Mouse (Mus musculus): Measurements from ENCODE around the gene Ipo7. TPM values are rescaled to one million over a fixed set of nuclear protein-coding genes. Genes with fewer than 3 reads are reported as not detected.
"Not testable (repeated sequence)": the region's sequence is repeated elsewhere in the genome, so short reads cannot be mapped to it uniquely, and the experiment has no call there.

Ipo7 gene
- total RNA-seq (2021) = 10 to 100 TPM; 88.9 to 90.7 TPM

- peak; percentile 91 to 95 for DNase-seq (ENCODE audit: extremely low spot score in 1 of 2, low spot score in 2 of 2)
- intact Hi-C loops (cut with DNase I) = no loop called here
These were observed at the start of gene Ipo7 for GRCm38 (mm10) chr7:110018117-110018630. Ipo7 (plus strand) TSS chr7:110018274.

DNA sequence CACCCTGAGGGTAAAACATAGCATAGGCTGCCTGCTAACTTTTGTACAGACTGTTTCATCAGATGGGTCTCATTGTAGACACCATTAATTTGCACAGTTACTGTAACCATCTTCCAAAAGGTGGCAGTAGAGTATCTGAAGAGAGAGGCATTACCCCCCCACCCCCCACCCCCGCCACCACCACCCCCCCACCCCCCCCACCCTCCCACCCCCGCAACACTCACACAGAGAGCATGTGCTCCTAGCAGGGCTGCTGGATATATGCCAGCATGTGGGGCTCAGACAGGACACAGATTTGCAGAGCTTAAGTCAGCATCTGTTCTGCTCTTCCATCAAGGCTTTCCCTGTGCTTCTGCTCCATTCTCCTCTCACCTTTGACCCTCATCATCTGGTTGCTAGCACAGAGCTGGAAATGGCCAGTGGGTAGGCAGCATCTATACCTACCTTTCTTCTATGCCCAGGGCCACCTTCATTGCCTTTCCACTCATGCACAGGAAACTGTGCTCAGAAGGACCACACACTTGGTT, 49.1 kb upstream of the Ipo7 start:
- DNase-seq (ENCODE audit: extremely low spot score in 1 of 2, low spot score in 2 of 2) = peak; percentile 52 to 87
- intact Hi-C loops (cut with DNase I) = no loop called here

DNA sequence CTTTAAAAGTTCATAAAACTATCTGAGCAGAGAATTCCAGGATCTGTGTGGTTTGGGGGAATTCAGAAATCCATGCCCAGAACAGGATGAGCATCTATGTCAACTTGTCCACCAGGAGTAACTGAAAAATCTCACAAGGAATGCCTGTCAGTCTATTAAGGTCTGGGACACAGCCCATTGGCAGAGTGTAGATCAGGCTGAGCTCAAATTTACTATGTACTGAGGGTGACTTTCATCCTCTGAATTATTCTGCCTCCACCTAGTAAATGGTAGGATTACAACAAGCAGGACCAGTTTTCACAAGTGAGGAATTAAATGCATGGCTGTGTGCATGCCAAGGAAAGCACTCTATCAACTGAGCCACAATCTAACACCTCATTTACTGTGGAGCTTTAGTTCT, 48.5 kb upstream of the Ipo7 start:
- DNase-seq (ENCODE audit: extremely low spot score in 1 of 2, low spot score in 2 of 2) = no peak
- intact Hi-C loops (cut with DNase I) = no loop called here

DNA sequence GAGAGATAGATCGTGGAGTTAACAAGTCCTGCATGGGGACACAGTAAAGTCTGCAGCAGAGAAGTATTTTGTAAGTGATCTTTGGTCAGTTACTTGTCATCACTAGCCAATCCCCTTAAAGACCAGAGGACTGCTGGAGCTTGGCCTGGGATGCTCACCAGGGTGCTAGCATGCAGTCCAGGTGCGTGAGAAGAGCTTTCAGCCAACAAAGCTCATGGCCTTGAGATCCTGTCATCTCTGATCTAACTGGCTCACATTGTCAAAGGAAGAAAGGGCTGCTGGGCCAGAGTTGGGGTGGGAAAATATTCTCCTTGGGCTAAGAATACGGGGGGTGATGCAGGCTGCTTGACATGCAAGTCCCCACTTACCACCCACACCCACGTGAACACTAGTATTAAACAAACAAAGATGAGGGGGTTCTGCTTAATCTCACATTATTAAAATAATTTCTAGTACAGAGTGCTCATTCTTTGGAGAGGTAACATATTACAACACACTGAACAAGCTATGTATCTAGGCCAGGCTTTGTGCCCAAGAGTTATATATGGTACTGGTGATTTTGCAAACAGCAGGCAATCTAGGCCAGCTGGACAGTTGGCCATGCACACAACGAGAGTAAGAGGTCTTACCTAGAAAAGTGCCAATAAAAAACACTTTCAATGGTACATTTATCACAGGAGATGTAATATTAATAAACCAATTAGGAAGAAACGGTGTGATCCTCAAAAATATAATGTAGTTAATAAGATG, 41.9 kb upstream of the Ipo7 start:
- intact Hi-C loops (cut with DNase I) = loop anchor here (5.0 kb wide), 1 partner anchor 66 kb away; no protein-coding TSS in a partner anchor
- DNase-seq (ENCODE audit: extremely low spot score in 1 of 2, low spot score in 2 of 2) = no peak

DNA sequence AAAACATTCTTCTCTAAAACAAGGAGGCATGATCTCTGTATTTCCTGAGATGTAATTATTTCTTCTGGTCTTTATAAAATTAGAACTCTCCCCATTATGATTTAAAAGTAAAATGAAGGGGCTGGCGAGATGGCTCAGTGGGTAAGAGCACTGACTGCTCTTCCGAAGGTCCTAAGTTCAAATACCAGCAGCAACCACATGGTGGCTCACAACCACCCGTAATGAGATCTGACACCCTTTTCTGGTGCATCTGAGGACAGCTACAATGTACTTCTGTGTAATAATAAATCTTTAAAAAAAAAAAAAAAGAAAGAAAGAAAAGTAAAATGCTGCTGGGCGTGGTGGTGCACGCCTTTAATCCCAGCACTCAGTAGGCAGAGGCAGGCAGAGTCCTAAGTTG, 40.9 kb upstream of the Ipo7 start:
- intact Hi-C loops (cut with DNase I) = loop anchor here (5.0 kb wide), 1 partner anchor 65 kb away; no protein-coding TSS in a partner anchor
- peak in 1 of 2 experiments; percentile 30 for DNase-seq (ENCODE audit: extremely low spot score in 1 of 2, low spot score in 2 of 2)

DNA sequence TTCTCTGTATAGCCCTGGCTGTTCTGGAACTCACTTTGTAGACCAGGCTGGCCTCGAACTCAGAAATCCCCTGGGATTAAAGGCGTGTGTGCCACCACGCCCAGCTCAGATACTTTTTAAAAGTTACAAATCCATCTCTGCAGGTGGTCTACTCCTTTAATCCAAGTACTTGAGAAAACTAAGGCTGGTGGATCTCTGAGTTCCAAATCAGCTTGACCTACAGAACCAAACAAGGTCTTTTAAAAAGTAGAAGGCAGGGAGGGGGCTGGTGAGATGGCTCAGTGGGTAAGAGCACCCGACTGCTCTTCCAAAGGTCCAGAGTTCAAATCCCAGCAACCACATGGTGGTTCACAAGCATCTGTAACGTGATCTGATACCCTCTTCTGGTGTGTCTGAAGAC, 33.5 kb upstream of the Ipo7 start:
- DNase-seq (ENCODE audit: extremely low spot score in 1 of 2, low spot score in 2 of 2); intact Hi-C loops (cut with DNase I): not testable (repeated sequence)

- no peak for DNase-seq (ENCODE audit: extremely low spot score in 1 of 2, low spot score in 2 of 2)
These were observed 32.4 kb upstream of the Ipo7 start for GRCm38 (mm10) chr7:109985661-109986132.

GRCm38 (mm10) chr7:109986133-109986669, 31.9 kb upstream of the Ipo7 start:
- intact Hi-C loops (cut with DNase I) = no loop called here
- peak; percentile 98 to 100 for DNase-seq (ENCODE audit: extremely low spot score in 1 of 2, low spot score in 2 of 2)

More at GRCm38 (mm10) chr7:109985661-109986132, 32.4 kb upstream of the Ipo7 start:
- intact Hi-C loops (cut with DNase I) = no loop called here

- intact Hi-C loops (cut with DNase I) = not testable (repeated sequence)
- peak in 1 of 2 experiments; percentile 21 for DNase-seq (ENCODE audit: extremely low spot score in 1 of 2, low spot score in 2 of 2)
These were observed 31.3 kb upstream of the Ipo7 start, which contains the start of gene Tmem41b for GRCm38 (mm10) chr7:109986775-109987174. Tmem41b (minus strand) TSS chr7:109986929.

DNA sequence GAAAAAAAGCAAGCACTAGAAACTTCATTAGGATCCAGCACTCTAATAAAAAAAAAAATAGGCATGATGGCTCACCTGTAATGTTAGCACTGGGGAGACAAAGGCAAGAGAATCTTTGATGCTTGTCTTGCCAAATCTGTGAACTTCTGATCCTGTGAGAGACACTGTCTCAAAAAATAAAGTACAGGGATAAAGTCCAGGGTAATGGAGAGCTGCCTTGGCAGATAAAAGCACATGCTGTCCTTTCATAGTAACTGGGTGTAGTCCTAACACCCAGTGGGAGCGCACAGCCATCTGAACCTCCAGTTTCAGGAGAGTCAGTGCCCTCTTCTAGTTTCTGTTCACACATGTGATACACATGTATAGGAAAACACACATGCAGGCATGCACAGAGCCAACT, 26.8 kb upstream of the Ipo7 start:
- DNase-seq (ENCODE audit: extremely low spot score in 1 of 2, low spot score in 2 of 2) = no peak
- intact Hi-C loops (cut with DNase I) = no loop called here

DNA sequence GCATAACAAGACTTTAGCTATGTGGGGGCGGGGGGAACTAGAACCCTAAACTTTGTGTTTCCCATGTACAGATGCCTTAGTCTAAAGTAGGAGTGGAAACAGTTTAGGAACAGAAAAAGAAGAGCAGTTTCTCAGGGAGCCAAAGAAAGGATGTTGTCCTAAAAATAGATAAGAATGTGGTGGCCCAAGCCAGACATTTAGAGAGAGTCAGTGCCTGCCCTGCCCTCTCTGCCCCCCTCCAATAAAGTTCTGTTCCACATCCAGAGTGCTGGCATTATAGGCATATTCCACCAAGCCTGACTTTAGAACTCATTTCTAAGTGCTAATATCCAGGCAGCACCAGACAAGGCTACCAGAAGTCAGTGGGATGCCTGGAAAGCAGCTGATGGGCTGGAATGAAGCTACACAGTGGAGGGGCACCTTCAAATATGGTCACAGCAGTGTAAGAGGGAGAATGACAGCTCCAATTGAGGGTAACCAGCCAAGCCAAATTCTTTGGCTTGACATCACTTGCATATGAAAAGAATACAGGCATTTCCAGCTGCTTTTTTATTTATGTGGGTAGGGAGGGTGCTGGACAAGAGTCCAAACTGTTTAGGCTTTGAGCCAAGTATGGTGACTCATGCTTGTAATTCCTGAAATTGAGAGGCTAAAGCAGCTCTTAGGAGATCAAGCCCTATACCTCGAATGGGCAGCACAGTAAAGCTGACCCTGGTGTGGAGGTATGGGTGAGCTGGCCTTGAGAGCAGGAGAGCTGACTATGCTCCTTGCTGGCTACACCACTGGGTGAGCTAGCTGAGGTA, 24.7 kb upstream of the Ipo7 start:
- no peak for DNase-seq (ENCODE audit: extremely low spot score in 1 of 2, low spot score in 2 of 2)
- intact Hi-C loops (cut with DNase I) = no loop called here

GRCm38 (mm10) chr7:109998388-109998787, 19.7 kb upstream of the Ipo7 start:
- intact Hi-C loops (cut with DNase I) = no loop called here
- DNase-seq (ENCODE audit: extremely low spot score in 1 of 2, low spot score in 2 of 2) = no peak

- DNase-seq (ENCODE audit: extremely low spot score in 1 of 2, low spot score in 2 of 2) = no peak
- intact Hi-C loops (cut with DNase I) = no loop called here
These were observed 16.0 kb upstream of the Ipo7 start for GRCm38 (mm10) chr7:110002092-110002491.

GRCm38 (mm10) chr7:110002968-110003367, 15.1 kb upstream of the Ipo7 start:
- DNase-seq (ENCODE audit: extremely low spot score in 1 of 2, low spot score in 2 of 2) = peak; percentile 5 to 81
- intact Hi-C loops (cut with DNase I) = no loop called here

DNA sequence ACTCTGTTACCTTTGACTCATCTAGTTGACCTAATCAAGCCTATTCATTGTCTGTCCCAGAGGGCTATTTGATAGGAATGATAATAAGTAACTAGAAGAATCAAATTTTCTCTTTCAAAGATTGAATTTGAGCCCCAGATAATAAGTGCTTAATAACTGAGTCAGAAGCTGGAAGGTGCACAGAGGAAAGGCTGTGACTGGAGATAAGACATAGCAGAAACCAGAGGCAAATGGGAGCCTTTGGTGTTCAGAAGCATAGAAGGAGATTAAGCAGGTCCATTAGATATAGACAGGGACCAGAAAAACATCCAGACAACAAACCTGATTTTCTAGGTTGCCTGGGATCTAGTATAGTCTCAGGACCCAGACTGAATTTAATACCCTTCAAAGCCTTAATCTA, 12.1 kb upstream of the Ipo7 start:
- intact Hi-C loops (cut with DNase I) = no loop called here
- DNase-seq (ENCODE audit: extremely low spot score in 1 of 2, low spot score in 2 of 2) = no peak

- no peak for DNase-seq (ENCODE audit: extremely low spot score in 1 of 2, low spot score in 2 of 2)
- intact Hi-C loops (cut with DNase I) = no loop called here
These were observed 11.4 kb upstream of the Ipo7 start for GRCm38 (mm10) chr7:110006471-110007195.

DNA sequence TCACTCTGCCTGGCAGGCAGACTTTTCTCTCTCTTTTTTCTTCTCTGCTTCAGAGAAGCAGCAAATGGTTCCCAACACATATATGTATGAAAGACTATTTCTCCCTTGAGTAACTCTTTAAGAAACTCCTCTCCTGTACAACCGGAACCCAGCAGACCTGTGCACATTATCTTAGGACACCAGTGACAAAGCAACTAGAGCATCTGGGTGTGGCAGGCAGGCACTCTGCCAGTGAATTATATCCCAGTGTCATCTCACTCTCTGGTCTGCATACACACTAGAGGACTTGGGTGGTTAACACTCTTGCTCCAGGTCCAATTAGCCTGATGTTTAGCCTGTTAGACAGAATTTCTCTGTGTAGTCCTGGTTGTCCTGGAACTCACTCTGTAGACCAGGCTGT, 9.6 kb upstream of the Ipo7 start:
- DNase-seq (ENCODE audit: extremely low spot score in 1 of 2, low spot score in 2 of 2) = no peak
- intact Hi-C loops (cut with DNase I) = no loop called here

GRCm38 (mm10) chr7:110009084-110009483, 9.0 kb upstream of the Ipo7 start:
- intact Hi-C loops (cut with DNase I) = no loop called here
- DNase-seq (ENCODE audit: extremely low spot score in 1 of 2, low spot score in 2 of 2) = no peak
